Mouse (Mus musculus) neural tube, embryonic 12.5 days (tissue): ENCODE measurements around the gene Msmp. TPM values are rescaled to one million over a fixed set of nuclear protein-coding genes. Genes with fewer than 3 reads are reported as not detected.
"Not testable (repeated sequence)": the region's sequence is repeated elsewhere in the genome, so short reads cannot be mapped to it uniquely, and the experiment has no call there.

Source experiments
- ATAC-seq: fragments of 200-750 bp; cut with Nextera tagmentation; 2 replicates; pipeline ENCODE4 v1.8.0; 2017; ENCODE audit warnings: low read depth, mild to moderate bottlenecking, moderate TSS enrichment, moderate library complexity; ENCODE audit not compliant: low FRiP score
- H3K27ac ChIP-seq: fragments of 300-500 bp; sonication (generic); 2 replicates; pipeline ENCODE4 v1.5.1; 2016
- H3K27me3 ChIP-seq: fragments of 300-500 bp; sonication (generic); replicated peaks from 2 replicates; pipeline ENCODE4 v1.6.1; 2016; ENCODE audit warnings: mild to moderate bottlenecking
- H3K36me3 ChIP-seq: fragments of 300-500 bp; sonication (generic); 2 replicates; pipeline ENCODE4 v1.6.1; 2016; ENCODE audit warnings: mild to moderate bottlenecking
- H3K4me1 ChIP-seq: fragments of 300-500 bp; sonication (generic); 2 replicates; pipeline ENCODE4 v1.6.1; 2016
- H3K4me2 ChIP-seq: fragments of 300-500 bp; sonication (generic); replicated peaks from 2 replicates; pipeline ENCODE4 v1.6.1; 2016; ENCODE audit warnings: mild to moderate bottlenecking
- H3K4me3 ChIP-seq: fragments of 300-500 bp; sonication (generic); 2 replicates; pipeline ENCODE4 v1.5.1; 2016
- H3K9ac ChIP-seq: fragments of 300-500 bp; sonication (generic); 2 replicates; pipeline ENCODE4 v1.6.1; 2016; ENCODE audit warnings: mild to moderate bottlenecking
- H3K9me3 ChIP-seq: fragments of 300-500 bp; sonication (generic); 2 replicates; pipeline ENCODE4 v1.6.1; 2016; ENCODE audit warnings: mild to moderate bottlenecking
- WGBS: fragments of 180-500 bp; shearing (Covaris S2); methylation state at CpG from one replicate; pipeline ENCODE4 v1.1.7; 2016; 5-methylcytosine and 5-hydroxymethylcytosine counted together
- polyA plus RNA-seq: library from polyadenylated mRNA; unstranded; fragments of >200 nt; fragmentation: Nextera tagmentation; extraction: Ambion mirVana; gene quantifications from 2 replicates; pipeline ENCODE4 v1.2.1, GENCODE M21; 2016

Gene Msmp
- polyA plus RNA-seq, 1 experiment from 2014 or later = 1.3 TPM

DNA sequence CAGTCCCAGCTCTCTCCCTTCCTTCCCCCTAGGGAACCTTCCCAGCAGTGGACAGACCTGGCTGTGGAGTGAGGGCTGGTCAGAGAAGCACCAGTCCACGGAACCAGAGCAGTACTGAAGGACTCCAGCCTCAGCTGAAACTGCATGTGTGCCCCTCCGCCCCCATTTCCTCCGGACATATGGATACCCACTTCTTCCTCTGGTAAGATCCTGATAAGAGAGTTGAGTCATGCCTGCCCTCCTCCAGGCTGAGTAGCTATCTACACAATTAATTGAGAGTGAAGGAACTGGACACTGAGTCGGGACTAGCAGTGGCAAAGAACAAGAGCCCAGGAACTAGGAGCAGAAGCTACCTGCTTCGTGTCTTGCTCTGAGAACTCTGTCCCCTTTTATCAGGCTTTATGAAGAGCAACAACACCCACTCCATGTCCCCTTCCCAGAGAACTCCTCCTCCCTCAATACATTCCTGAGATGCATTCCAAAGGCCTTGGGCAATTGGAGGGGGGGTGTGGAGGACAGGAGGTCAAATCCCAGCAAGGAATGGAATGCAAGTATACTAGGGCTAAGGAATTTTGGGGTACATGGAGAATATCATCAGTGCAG lies 26.2 kb downstream of the Msmp start:
- Histone ChIP-seq H3K9me3 (no peaks in the 10 kb centered on the region), H3K27me3 (no peaks in the 10 kb centered on the region), H3K27ac (no peak overlapping the region), H3K4me2 (peak overlapping the region; percentile 32), H3K4me3 (no peak overlapping the region), H3K36me3 (peaks cover 44% of the 10 kb centered on the region), H3K4me1 (peaks cover 45% of the 10 kb centered on the region), H3K9ac (no peak overlapping the region)
- WGBS = 44% methylated on average over 5 of the region's 5 CpGs
- ATAC-seq = no peak

DNA sequence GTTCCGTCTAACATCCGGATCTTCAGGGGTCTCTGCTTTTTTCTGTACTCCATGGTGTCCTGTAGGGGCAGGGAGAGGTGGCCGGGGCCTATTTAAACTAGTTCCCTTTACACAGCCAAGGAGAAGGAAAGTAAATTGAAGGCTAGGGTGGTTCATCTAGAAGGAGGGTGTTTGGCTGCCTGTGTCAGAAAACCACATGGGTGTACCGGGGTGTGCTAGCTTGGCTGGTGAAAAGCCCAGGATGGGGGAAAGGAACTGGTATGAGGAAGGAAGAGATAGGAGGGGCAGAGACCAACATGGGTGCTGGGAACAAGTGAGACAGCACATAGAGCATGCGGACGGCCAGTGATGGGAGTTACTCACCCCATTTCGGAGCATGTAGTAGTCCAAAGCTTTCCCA lies 28.4 kb downstream of the Msmp start:
- Histone ChIP-seq H3K4me1 (peaks cover 34% of the 10 kb centered on the region), H3K27ac (no peak overlapping the region), H3K4me3 (no peak overlapping the region), H3K27me3 (no peaks in the 10 kb centered on the region), H3K36me3 (peaks cover 63% of the 10 kb centered on the region), H3K4me2 (no peak overlapping the region), H3K9me3 (0 out of 2 replicates have a peak, but pooled peaks cover 3% of the 10 kb centered on the region), H3K9ac (no peak overlapping the region)
- WGBS = 94% methylated on average over 7 of the region's 7 CpGs
- no peak for ATAC-seq

DNA sequence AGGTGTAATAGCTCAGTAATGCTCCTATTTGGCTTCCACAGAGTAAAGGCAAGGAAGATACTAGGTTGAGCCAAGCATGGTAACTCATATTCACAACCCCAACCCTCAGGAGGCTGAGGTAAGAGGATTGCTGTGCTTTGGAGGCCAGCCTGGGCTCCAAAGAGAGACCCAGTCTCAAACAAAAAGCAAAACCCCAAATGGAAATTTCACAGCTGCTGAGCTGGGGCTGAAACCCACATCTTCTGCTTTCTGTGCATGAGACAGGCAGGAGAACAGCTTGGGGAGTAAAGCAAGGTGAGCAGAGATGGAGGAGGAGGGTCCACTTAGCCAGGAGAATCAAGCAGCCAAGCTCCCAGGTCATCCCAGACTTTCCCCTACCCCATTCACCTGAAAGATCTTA lies 30.4 kb downstream of the Msmp start:
- Histone ChIP-seq H3K27me3 (no peaks in the 10 kb centered on the region), H3K36me3 (peaks cover 83% of the 10 kb centered on the region), H3K9ac (no peak overlapping the region), H3K27ac (no peak overlapping the region), H3K9me3 (0 out of 2 replicates have a peak, but pooled peaks cover 3% of the 10 kb centered on the region), H3K4me3 (no peak overlapping the region), H3K4me1 (peaks cover 18% of the 10 kb centered on the region), H3K4me2 (no peak overlapping the region)
- ATAC-seq = no peak

DNA sequence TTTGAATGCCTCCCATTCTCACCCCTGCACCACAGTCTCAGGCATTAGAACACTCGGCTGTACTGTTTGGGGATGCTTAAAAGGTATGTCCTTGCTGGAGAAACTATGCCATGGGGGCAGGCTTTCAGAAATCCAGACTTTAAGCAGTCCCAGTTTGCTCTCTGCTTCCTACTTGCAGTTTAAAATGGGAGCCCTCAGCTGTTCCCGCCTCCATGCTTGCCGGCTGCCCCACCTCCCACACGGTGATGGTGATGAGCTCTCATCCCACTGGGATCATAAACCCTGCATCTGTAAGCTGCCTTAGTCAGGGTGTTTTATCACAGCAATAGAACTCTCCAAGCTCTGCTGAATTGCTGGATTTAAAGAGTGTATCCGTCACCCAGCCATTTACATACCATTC lies 31.9 kb downstream of the Msmp start:
- no peak overlapping the region for H3K4me2 ChIP-seq
- no peak overlapping the region for H3K27ac ChIP-seq
- 0 out of 2 replicates have a peak, but pooled peaks cover 3% of the 10 kb centered on the region for H3K9me3 ChIP-seq
- H3K27me3 ChIP-seq = no peaks in the 10 kb centered on the region
- no peak overlapping the region for H3K4me3 ChIP-seq
- no peak overlapping the region for H3K9ac ChIP-seq
- no peak for ATAC-seq
- H3K36me3 ChIP-seq = peaks cover 97% of the 10 kb centered on the region
- 58% methylated on average over 5 of the region's 5 CpGs for WGBS
- H3K4me1 ChIP-seq = peaks cover 3% of the 10 kb centered on the region; the same call in 1 of the 2 replicates

DNA sequence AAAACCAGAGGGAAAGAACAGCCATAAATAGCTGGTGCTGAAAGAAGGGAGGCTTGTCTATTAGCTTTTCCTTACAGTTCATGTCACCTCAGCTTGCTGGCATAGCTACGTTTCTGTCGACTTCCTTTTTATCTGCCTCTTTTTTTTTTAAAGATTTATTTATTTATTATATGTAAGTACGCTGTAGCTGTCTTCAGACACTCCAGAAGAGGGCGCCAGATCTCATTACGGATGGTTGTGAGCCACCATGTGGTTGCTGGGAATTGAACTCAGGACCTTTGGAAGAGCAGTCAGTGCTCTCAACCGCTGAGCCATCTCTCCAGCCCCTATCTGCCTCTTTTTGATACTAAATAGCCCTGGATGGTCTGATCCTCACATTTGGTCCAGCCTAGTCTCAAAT lies 32.4 kb downstream of the Msmp start:
- not testable (repeated sequence) for H3K4me2 ChIP-seq, H3K9me3 ChIP-seq, H3K9ac ChIP-seq, H3K4me1 ChIP-seq, H3K27ac ChIP-seq, H3K27me3 ChIP-seq, ATAC-seq, H3K4me3 ChIP-seq
- 90% methylated on average over 6 of the region's 6 CpGs for WGBS
- peaks cover 97% of the 10 kb centered on the region for H3K36me3 ChIP-seq

DNA sequence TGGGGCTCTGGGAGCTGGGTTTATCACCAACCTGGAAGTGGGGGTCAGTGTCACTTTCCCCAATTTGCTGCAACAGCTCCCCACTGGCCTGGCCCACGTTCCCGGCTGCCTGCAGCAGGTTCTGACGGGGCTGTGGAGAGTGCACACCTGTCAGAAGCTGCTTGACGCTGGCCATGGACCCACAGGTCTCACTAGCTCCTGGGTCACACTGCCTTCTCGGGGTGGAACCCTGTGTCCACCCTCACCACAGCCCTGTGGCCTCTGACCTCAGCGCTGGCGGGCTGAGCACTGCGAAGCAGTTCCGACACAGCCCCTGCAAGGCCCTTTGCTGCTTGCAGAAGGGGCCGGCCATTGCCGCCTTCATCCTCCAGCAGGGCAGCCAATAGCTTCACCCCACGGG lies 35.2 kb downstream of the Msmp start:
- Histone ChIP-seq H3K4me3 (no peak overlapping the region), H3K36me3 (peaks cover 97% of the 10 kb centered on the region), H3K9me3 (0 out of 2 replicates have a peak, but pooled peaks cover 3% of the 10 kb centered on the region), H3K4me2 (no peak overlapping the region), H3K27ac (no peak overlapping the region), H3K27me3 (no peaks in the 10 kb centered on the region), H3K9ac (no peak overlapping the region), H3K4me1 (no peaks in the 10 kb centered on the region)
- no peak for ATAC-seq
- 92% methylated on average over 12 of the region's 12 CpGs for whole genome bisulfite sequencing

DNA sequence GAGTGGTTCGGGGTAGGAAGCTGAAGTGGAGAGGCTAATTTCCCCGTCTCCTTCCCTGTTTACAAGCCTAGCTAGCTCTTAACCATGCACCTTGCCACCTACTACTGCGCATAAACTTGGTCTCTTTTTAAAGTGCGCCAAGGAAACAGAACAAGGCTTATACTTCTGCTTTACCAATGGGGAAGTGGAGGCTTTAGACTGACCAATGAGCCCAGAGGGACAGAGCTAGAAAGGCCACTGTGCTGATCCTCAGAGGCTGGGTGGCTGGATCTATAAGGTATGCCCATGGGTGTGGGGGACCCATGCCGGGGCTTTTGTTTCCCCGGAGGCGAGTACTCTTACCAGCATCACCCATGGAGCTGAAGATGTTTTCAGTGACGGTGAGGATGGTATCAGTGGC lies 37.1 kb downstream of the Msmp start:
- Histone ChIP-seq H3K4me1 (no peaks in the 10 kb centered on the region), H3K4me3 (no peak overlapping the region), H3K27ac (no peak overlapping the region), H3K4me2 (no peak overlapping the region), H3K9me3 (0 out of 2 replicates have a peak, but pooled peaks cover 2% of the 10 kb centered on the region), H3K36me3 (peaks cover 97% of the 10 kb centered on the region), H3K27me3 (no peaks in the 10 kb centered on the region), H3K9ac (no peak overlapping the region)
- no peak for ATAC-seq
- WGBS = 94% methylated on average over 8 of the region's 8 CpGs

DNA sequence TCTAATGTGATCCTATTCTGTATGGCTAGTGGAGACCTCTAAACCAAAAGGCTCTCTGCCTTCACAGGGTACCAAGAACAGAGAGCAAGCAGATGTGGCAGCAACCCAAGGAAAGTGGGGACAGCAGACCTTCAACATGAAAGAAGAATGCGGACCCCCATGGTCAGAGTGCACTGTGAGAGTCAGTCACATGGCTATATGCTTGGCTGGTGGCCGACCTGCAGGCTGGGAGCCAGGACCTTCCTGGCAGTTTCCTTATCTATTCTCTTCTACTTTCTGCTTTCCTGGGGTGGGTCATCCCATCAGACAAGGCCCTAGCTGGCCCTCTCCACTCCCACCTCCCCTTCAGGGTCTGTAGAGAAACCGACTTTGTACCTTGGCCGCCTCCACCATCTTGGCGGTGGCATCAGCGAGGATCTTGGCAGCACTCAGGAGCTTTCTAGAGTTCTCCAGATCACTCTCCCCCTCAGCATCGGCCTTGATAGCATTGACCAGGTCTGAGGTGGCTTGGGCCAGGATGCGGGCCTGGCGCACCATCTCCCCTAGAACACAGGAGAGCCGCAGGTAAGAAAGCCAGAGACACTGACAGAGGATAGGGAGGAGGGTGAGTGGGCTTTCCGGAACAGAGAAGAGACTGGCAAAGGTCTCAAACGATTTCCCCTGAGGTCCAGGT lies 37.8 kb downstream of the Msmp start:
- no peaks in the 10 kb centered on the region for H3K4me1 ChIP-seq
- H3K36me3 ChIP-seq = peaks cover 100% of the 10 kb centered on the region
- WGBS = 94% methylated on average over 12 of the region's 12 CpGs
- no peaks in the 10 kb centered on the region for H3K27me3 ChIP-seq
- no peaks in the 10 kb centered on the region for H3K9me3 ChIP-seq
- no peak overlapping the region for H3K27ac ChIP-seq
- ATAC-seq = no peak
- H3K4me2 ChIP-seq = no peak overlapping the region
- no peak overlapping the region for H3K4me3 ChIP-seq
- no peak overlapping the region for H3K9ac ChIP-seq

DNA sequence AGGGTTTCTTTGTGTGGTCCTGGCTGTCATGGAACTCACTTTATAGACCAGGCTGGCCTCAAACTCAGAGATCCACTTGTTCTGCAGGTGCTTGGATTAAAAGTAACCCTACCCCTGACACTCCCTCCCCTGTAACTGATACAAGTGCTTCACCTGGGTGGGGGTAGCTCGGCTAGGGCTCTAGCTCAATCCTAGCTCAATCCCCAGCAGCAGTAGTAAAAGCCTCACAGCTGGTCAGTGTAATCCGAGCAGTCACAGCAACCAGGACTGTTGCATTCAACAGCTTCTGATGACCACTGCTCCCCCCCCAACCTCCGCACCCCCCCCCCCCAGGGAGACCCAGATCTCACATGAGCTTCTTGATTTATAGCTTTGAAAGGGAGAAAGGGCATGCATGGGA lies 42.2 kb downstream of the Msmp start:
- H3K4me1 ChIP-seq = no peaks in the 10 kb centered on the region
- no peak overlapping the region for H3K9ac ChIP-seq
- no peak overlapping the region for H3K4me3 ChIP-seq
- no peak overlapping the region for H3K4me2 ChIP-seq
- H3K36me3 ChIP-seq = peaks cover 95% of the 10 kb centered on the region
- H3K9me3 ChIP-seq = no peaks in the 10 kb centered on the region
- 77% methylated on average over 3 of the region's 3 CpGs for WGBS
- no peak for ATAC-seq
- no peak overlapping the region for H3K27ac ChIP-seq
- no peaks in the 10 kb centered on the region for H3K27me3 ChIP-seq

DNA sequence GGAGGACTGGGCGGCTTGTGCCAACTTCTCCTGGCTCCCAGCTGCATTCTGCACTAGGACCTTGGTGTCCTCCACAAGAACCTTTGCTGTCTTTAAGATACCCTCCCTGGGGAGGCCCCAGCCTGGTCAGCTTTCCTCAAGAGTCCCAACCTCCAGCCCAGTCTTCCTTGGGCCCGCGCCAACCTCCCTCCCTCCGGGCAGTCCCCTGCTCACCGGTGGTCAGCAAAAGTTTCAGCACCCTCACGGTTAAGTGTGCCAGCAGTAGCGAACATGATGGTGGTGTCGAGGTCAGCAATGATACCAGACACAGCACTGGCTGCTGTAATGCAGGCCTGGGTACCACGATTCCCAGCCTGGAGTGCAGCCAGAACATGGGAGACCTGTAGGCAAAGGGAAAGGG lies 48.3 kb downstream of the Msmp start:
- WGBS = 94% methylated on average over 9 of the region's 9 CpGs
- no peaks in the 10 kb centered on the region for H3K9me3 ChIP-seq
- no peak for ATAC-seq
- H3K27ac ChIP-seq = no peak overlapping the region
- H3K4me2 ChIP-seq = no peak overlapping the region
- no peaks in the 10 kb centered on the region for H3K27me3 ChIP-seq
- H3K9ac ChIP-seq = no peak overlapping the region
- H3K4me3 ChIP-seq = no peak overlapping the region
- H3K36me3 ChIP-seq = peaks cover 94% of the 10 kb centered on the region
- H3K4me1 ChIP-seq = no peaks in the 10 kb centered on the region

DNA sequence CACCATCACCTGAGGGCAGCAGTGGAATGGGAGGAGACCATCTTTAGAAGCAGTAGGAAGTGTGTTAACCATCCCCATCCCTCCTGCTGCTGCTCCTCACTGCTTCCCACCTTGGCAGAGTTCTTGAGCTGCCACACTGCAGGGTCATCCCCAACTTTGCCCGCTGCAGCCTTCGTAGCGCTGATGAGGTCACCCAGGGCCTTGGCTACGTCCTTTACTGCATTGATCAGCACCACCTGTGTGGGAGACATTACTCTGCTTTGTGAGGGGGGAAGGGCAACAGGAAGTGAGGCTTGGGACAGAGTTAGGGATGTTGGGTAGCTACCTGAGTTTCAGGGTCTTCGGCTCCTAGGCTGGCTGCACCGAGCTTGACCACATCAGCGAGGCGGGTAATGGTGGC lies 48.7 kb downstream of the Msmp start:
- no peak for ATAC-seq
- Histone ChIP-seq H3K9me3 (no peaks in the 10 kb centered on the region), H3K27ac (no peak overlapping the region), H3K4me2 (no peak overlapping the region), H3K4me1 (no peaks in the 10 kb centered on the region), H3K27me3 (no peaks in the 10 kb centered on the region), H3K36me3 (peaks cover 96% of the 10 kb centered on the region), H3K9ac (no peak overlapping the region), H3K4me3 (no peak overlapping the region)
- WGBS = 98% methylated on average over 8 of the region's 8 CpGs

DNA sequence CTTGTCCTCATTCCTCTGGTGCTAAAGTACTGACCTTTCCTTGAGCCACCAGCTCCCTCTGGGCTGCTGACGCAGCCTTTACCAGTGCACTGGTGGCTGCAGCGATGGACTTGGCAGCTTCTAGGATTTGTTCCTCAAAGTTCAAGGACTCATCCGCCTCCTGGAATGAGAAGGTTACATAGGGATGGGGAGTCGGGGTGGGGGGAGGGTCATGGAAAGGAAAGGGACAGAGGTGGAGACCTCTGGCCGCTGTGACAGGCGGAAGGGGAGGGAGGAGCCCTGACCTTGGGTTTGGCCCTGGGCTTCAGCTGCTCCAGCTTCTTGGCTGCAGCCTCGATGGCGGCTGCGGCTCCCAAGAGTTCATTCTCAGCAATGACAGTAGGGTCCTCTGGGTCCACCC lies 51.0 kb downstream of the Msmp start:
- no peak for ATAC-seq
- H3K27ac ChIP-seq = no peak overlapping the region
- peaks cover 73% of the 10 kb centered on the region for H3K36me3 ChIP-seq
- WGBS = 85% methylated on average over 9 of the region's 9 CpGs
- H3K27me3 ChIP-seq = no peaks in the 10 kb centered on the region
- H3K4me1 ChIP-seq = no peaks in the 10 kb centered on the region
- no peak overlapping the region for H3K4me3 ChIP-seq
- H3K9ac ChIP-seq = no peak overlapping the region
- no peak overlapping the region for H3K4me2 ChIP-seq
- no peaks in the 10 kb centered on the region for H3K9me3 ChIP-seq
